Mouse (Mus musculus) myocyte (in vitro differentiated cells): Measurements from ENCODE around the gene Ppip5k1. TPM values are rescaled to one million over a fixed set of nuclear protein-coding genes. Genes with fewer than 3 reads are reported as not detected.

Experiments
- H3K27me3 ChIP-seq: one replicate; pipeline ENCODE4 v1.6.1; 2011; ENCODE audit not compliant: control insufficient read depth, insufficient read depth, insufficient read length
- H3K36me3 ChIP-seq: one replicate; pipeline ENCODE4 v1.6.1; 2011; ENCODE audit not compliant: control insufficient read depth, insufficient read depth
- H3K4me2 ChIP-seq: one replicate; pipeline ENCODE4 v1.6.1; 2011; ENCODE audit warnings: low read depth, control low read depth
- H3K4me3 ChIP-seq: one replicate; pipeline ENCODE4 v1.5.1; 2011; ENCODE audit warnings: mild to moderate bottlenecking, control low read depth, moderate library complexity
- H3K79me2 ChIP-seq: one replicate; pipeline ENCODE4 v1.6.1; 2011; ENCODE audit not compliant: control insufficient read depth, insufficient read depth
- H3ac ChIP-seq: one replicate; pipeline ENCODE4 v1.6.1; 2011; ENCODE audit not compliant: control insufficient read depth, insufficient read length
- CEBPB ChIP-seq: IDR thresholded peaks from 2 replicates; pipeline ENCODE4 v1.6.1; 2011; ENCODE audit warnings: mild to moderate bottlenecking, moderate library complexity; ENCODE audit not compliant: poor library complexity, insufficient read depth, severe bottlenecking
- E2F4 ChIP-seq: IDR thresholded peaks from one replicate; pipeline ENCODE4 v1.6.1; 2011; ENCODE audit warnings: mild to moderate bottlenecking, control low read depth, moderate library complexity; ENCODE audit not compliant: insufficient read depth
- MAX ChIP-seq: IDR thresholded peaks from one replicate; pipeline ENCODE4 v1.6.1; 2011; ENCODE audit warnings: low read depth, mild to moderate bottlenecking, control low read depth
- MYOD1 ChIP-seq, 3 experiments: IDR thresholded peaks; one replicate each; pipeline ENCODE4 v1.6.1; 2011; ENCODE audit warnings: control low read depth in 2 of 3, low read depth in 2 of 3, mild to moderate bottlenecking in 2 of 3, moderate library complexity in 1 of 3; ENCODE audit not compliant: insufficient read length in 2 of 3, control insufficient read depth in 1 of 3
- MYOG ChIP-seq, 3 experiments: IDR thresholded peaks; one replicate each; pipeline ENCODE4 v1.6.1; 2011; ENCODE audit warnings: control low read depth in 2 of 3, low read depth in 2 of 3, mild to moderate bottlenecking in 2 of 3; ENCODE audit not compliant: insufficient read length in 2 of 3, control insufficient read depth in 1 of 3, insufficient read depth in 1 of 3
- POLR2A ChIP-seq: IDR thresholded peaks from one replicate; pipeline ENCODE4 v1.6.1; 2011; ENCODE audit warnings: low read depth, mild to moderate bottlenecking, control low read depth, moderate library complexity; ENCODE audit not compliant: insufficient read length
- POLR2AphosphoS2 ChIP-seq: IDR thresholded peaks from one replicate; pipeline ENCODE4 v1.6.1; 2011; ENCODE audit warnings: low read depth, control low read depth; ENCODE audit not compliant: insufficient read length
- REST ChIP-seq: IDR thresholded peaks from one replicate; pipeline ENCODE4 v1.6.1; 2011; ENCODE audit warnings: mild to moderate bottlenecking, control low read depth, moderate library complexity; ENCODE audit not compliant: insufficient read depth, insufficient read length
- SRF ChIP-seq: IDR thresholded peaks from one replicate; pipeline ENCODE4 v1.6.1; 2011; ENCODE audit warnings: low read depth; ENCODE audit not compliant: control insufficient read depth, insufficient read length
- TCF12 ChIP-seq: IDR thresholded peaks from one replicate; pipeline ENCODE4 v1.6.1; 2011; ENCODE audit warnings: mild to moderate bottlenecking, control low read depth; ENCODE audit not compliant: poor library complexity, insufficient read depth, severe bottlenecking
- TCF3 ChIP-seq: IDR thresholded peaks from one replicate; pipeline ENCODE4 v1.6.1; 2011; ENCODE audit warnings: low read depth, control low read depth; ENCODE audit not compliant: insufficient read length
- USF1 ChIP-seq: IDR thresholded peaks from one replicate; pipeline ENCODE4 v1.6.1; 2011; ENCODE audit warnings: low read depth, mild to moderate bottlenecking, control low read depth, moderate library complexity
- polyA plus RNA-seq: library from polyadenylated mRNA; unstranded; fragments of >200 nt; fragmentation: generic; extraction: Trizol; gene quantifications from one replicate; pipeline ENCODE4 v1.2.1, GENCODE M21; 2012; ENCODE audit warnings: missing spikeins

The Ppip5k1 gene
- polyA plus RNA-seq, 1 experiment: 7.2 TPM

- Histone ChIP-seq H3K36me3 (peaks cover 3% of the 10 kb centered on the region), H3K79me2 (no peaks in the 10 kb centered on the region), H3ac (no peak overlapping the region), H3K27me3 (no peaks in the 10 kb centered on the region), H3K4me2 (no peak overlapping the region), H3K4me3 (no peak overlapping the region)
- TF ChIP-seq TCF3: no peak
Observed at GRCm38 (mm10) chr2:121329492-121329891, 25.7 kb downstream of the Ppip5k1 start.

GRCm38 (mm10) chr2:121323693-121324470 is 31.3 kb downstream of the Ppip5k1 start:
- Histone ChIP-seq H3K4me3 (no peak overlapping the region), H3K79me2 (no peaks in the 10 kb centered on the region)
- TF ChIP-seq E2F4 (no peak), REST (no peak), POLR2AphosphoS2 (no peak), CEBPB (no peak), TCF3 (no peak), MYOD1 (IDR thresholded peaks at IDR 0.05; ENCODE audit: control insufficient read depth in 1 of 3, insufficient read length in 2 of 3, low read depth in 2 of 3) (no peak), MAX (no peak), USF1 (no peak), TCF12 (no peak), SRF (no peak), MYOG (IDR thresholded peaks at IDR 0.05; ENCODE audit: control insufficient read depth in 1 of 3, insufficient read depth in 1 of 3, insufficient read length in 2 of 3, low read depth in 2 of 3) (no peak)

GRCm38 (mm10) chr2:121323041-121323440 is 32.2 kb downstream of the Ppip5k1 start:
- no peak overlapping the region for H3ac ChIP-seq
- no peak overlapping the region for H3K4me2 ChIP-seq
- no peak overlapping the region for H3K4me3 ChIP-seq
- no peaks in the 10 kb centered on the region for H3K36me3 ChIP-seq
- TF ChIP-seq CEBPB: no peak
- TF ChIP-seq SRF: no peak
- TF ChIP-seq TCF12: no peak
- no peak for TF ChIP-seq MAX
- TF ChIP-seq USF1: no peak
- no peak for TF ChIP-seq REST
- TF ChIP-seq MYOG (IDR thresholded peaks at IDR 0.05; ENCODE audit: control insufficient read depth in 1 of 3, insufficient read depth in 1 of 3, insufficient read length in 2 of 3, low read depth in 2 of 3): no peak
- no peak for TF ChIP-seq TCF3
- no peaks in the 10 kb centered on the region for H3K27me3 ChIP-seq
- no peaks in the 10 kb centered on the region for H3K79me2 ChIP-seq

More at GRCm38 (mm10) chr2:121323693-121324470, 31.3 kb downstream of the Ppip5k1 start:
- H3K27me3 ChIP-seq: no peaks in the 10 kb centered on the region
- H3ac ChIP-seq: no peak overlapping the region
- H3K36me3 ChIP-seq: no peaks in the 10 kb centered on the region
- H3K4me2 ChIP-seq: no peak overlapping the region

GRCm38 (mm10) chr2:121316278-121316677 is 38.9 kb downstream of the Ppip5k1 start:
- no peak overlapping the region for H3K4me2 ChIP-seq
- H3K4me3 ChIP-seq: no peak overlapping the region
- TF ChIP-seq MAX (no peak), CEBPB (no peak), TCF3 (no peak), MYOD1 (IDR thresholded peaks at IDR 0.05; ENCODE audit: control insufficient read depth in 1 of 3, insufficient read length in 2 of 3, low read depth in 2 of 3) (no peak), TCF12 (no peak), POLR2AphosphoS2 (no peak), MYOG (IDR thresholded peaks at IDR 0.05; ENCODE audit: control insufficient read depth in 1 of 3, insufficient read depth in 1 of 3, insufficient read length in 2 of 3, low read depth in 2 of 3) (no peak), SRF (no peak), POLR2A (no peak), REST (no peak), E2F4 (no peak), USF1 (no peak)
- no peaks in the 10 kb centered on the region for H3K27me3 ChIP-seq
- H3K36me3 ChIP-seq: no peaks in the 10 kb centered on the region
- no peaks in the 10 kb centered on the region for H3K79me2 ChIP-seq
- no peak overlapping the region for H3ac ChIP-seq

GRCm38 (mm10) chr2:121308997-121309416 is 46.2 kb downstream of the Ppip5k1 start:
- no peaks in the 10 kb centered on the region for H3K27me3 ChIP-seq
- no peak overlapping the region for H3K4me2 ChIP-seq
- no peaks in the 10 kb centered on the region for H3K79me2 ChIP-seq
- no peak overlapping the region for H3ac ChIP-seq
- TF ChIP-seq POLR2AphosphoS2: peak; percentile 33
- TF ChIP-seq MAX: no peak
- H3K4me3 ChIP-seq: no peak overlapping the region
- H3K36me3 ChIP-seq: peaks cover 6% of the 10 kb centered on the region
